Mouse (Mus musculus) liver, postnatal 0 days (tissue): ENCODE data around the gene Tmem104. TPM values are rescaled to one million over a fixed set of nuclear protein-coding genes. Genes with fewer than 3 reads are reported as not detected.

Experiments used
- ATAC-seq: fragments of 200-750 bp; cut with Nextera tagmentation; 2 replicates; pipeline ENCODE4 v1.8.0; 2017; ENCODE audit warnings: mild to moderate bottlenecking, moderate library complexity
- DNase-seq: peaks from one replicate; pipeline ENCODE4 v3.0.0-alpha.2; 2016
- H3K27ac ChIP-seq: fragments of 300-500 bp; sonication (generic); 2 replicates; pipeline ENCODE4 v1.5.1; 2014; ENCODE audit warnings: antibody characterized with exemption, moderate library complexity, mild to moderate bottlenecking, low read depth
- H3K27me3 ChIP-seq: fragments of 300-500 bp; sonication (generic); 2 replicates; pipeline ENCODE4 v1.6.1; 2014; ENCODE audit warnings: low read length, control low read depth, mixed read lengths; ENCODE audit not compliant: insufficient read depth
- H3K36me3 ChIP-seq: fragments of 300-500 bp; sonication (generic); replicated peaks from 2 replicates; pipeline ENCODE4 v1.6.1; 2014; ENCODE audit warnings: mild to moderate bottlenecking, control low read depth, low read length, moderate library complexity, mixed read lengths; ENCODE audit not compliant: insufficient read depth
- H3K4me1 ChIP-seq: fragments of 300-500 bp; sonication (generic); 2 replicates; pipeline ENCODE4 v1.6.1; 2014; ENCODE audit warnings: antibody characterized with exemption, mild to moderate bottlenecking, control low read depth; ENCODE audit not compliant: insufficient read depth
- H3K4me2 ChIP-seq: fragments of 300-500 bp; sonication (generic); 2 replicates; pipeline ENCODE4 v1.6.1; 2014; ENCODE audit warnings: low read depth, mild to moderate bottlenecking, low read length, moderate library complexity, mixed read lengths
- H3K4me3 ChIP-seq: fragments of 300-500 bp; sonication (generic); 2 replicates; pipeline ENCODE4 v1.5.1; 2014; ENCODE audit warnings: low read depth, low read length
- H3K9ac ChIP-seq: fragments of 300-500 bp; sonication (generic); replicated peaks from 2 replicates; pipeline ENCODE4 v1.6.1; 2014; ENCODE audit warnings: mild to moderate bottlenecking, moderate library complexity
- H3K9me3 ChIP-seq: fragments of 300-500 bp; sonication (generic); 2 replicates; pipeline ENCODE4 v1.6.1; 2016; ENCODE audit warnings: mild to moderate bottlenecking, control low read depth, low read length, mixed read lengths
- CTCF ChIP-seq: sonication (generic); IDR thresholded peaks from 2 replicates; pipeline ENCODE4 v1.5.1; 2016; ENCODE audit warnings: antibody characterized with exemption, low read depth
- EP300 ChIP-seq: IDR thresholded peaks from 2 replicates; pipeline ENCODE4 v1.6.1; 2016; ENCODE audit warnings: antibody characterized with exemption, low read depth, mild to moderate bottlenecking
- WGBS: fragments of 180-500 bp; shearing (Covaris S2); extraction: QIAGEN DNeasy Blood & Tissue Kit; methylation state at CpG from one replicate; pipeline ENCODE4 v1.1.7; 2014; ENCODE audit not compliant: insufficient replicate concordance; 5-methylcytosine and 5-hydroxymethylcytosine counted together
- polyA plus RNA-seq: library from polyadenylated mRNA; unstranded; fragments of >200 nt; fragmentation: Nextera tagmentation; extraction: Ambion mirVana; gene quantifications from 2 replicates; pipeline ENCODE4 v1.2.1, GENCODE M21; 2015

The Tmem104 gene
- polyA plus RNA-seq, 1 experiment from 2014 or later: 7.1 TPM

DNA sequence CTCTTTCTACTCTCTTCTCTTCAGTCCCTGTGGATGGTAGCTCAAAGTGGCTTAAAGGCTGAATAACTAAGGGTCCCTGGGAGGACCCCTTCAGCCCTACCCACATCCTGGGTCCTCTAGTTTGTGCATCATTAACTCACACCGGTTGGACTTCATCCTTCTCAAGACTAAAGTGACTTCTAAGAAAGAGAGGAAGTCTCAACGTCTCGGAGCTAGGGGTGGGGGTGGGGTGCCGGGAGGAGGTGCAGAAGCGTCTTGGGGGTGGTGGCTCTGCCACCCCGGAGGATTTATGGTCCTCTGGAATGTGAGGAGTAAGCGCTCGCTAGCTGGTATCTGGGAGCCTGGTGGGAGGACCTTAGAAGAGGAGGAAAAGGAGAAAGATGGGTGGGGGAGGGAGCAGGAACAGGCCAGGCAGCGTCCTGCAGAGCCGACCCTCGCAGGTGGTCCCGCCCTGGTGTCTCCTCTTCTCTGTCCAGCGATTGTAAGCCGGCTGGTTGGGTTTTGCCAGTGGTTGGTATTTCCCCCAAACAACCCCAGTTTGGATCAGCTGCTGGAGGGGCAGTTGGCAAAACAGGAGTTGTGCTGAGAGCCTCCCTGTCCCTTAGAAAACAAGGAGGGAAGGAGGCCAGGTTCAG lies 22.8 kb upstream of the Tmem104 start:
- Histone ChIP-seq H3K4me3 (peak overlapping the region; percentile 83), H3K9ac (peak overlapping the region; percentile 85), H3K27ac (peak overlapping the region; percentile 85), H3K9me3 (no peaks in the 10 kb centered on the region), H3K27me3 (no peaks in the 10 kb centered on the region), H3K4me2 (peak overlapping the region; percentile 95), H3K4me1 (peaks cover 56% of the 10 kb centered on the region), H3K36me3 (peaks cover 11% of the 10 kb centered on the region; the same call in 1 of the 2 replicates)
- no peak for ATAC-seq
- TF ChIP-seq EP300: no peak
- no peak for TF ChIP-seq CTCF
- peak; percentile 44 for DNase-seq
- 1% methylated on average over 14 of the region's 14 CpGs for WGBS

- Histone ChIP-seq H3K27ac (peak overlapping the region; percentile 85), H3K9me3 (no peaks in the 10 kb centered on the region), H3K27me3 (no peaks in the 10 kb centered on the region), H3K4me3 (peak overlapping the region; percentile 83), H3K4me2 (peak overlapping the region; percentile 95), H3K9ac (peak overlapping the region; percentile 85), H3K36me3 (peaks cover 13% of the 10 kb centered on the region; the same call in 1 of the 2 replicates), H3K4me1 (peaks cover 58% of the 10 kb centered on the region)
- ATAC-seq (peak; percentile 54), DNase-seq (peak; percentile 68)
- TF ChIP-seq CTCF (no peak), EP300 (peak; percentile 48; the same call in 1 of the 2 replicates)
- 12% methylated on average over 9 of the region's 9 CpGs for WGBS
These were observed 22.3 kb upstream of the Tmem104 start for GRCm38 (mm10) chr11:115164976-115165374.

DNA sequence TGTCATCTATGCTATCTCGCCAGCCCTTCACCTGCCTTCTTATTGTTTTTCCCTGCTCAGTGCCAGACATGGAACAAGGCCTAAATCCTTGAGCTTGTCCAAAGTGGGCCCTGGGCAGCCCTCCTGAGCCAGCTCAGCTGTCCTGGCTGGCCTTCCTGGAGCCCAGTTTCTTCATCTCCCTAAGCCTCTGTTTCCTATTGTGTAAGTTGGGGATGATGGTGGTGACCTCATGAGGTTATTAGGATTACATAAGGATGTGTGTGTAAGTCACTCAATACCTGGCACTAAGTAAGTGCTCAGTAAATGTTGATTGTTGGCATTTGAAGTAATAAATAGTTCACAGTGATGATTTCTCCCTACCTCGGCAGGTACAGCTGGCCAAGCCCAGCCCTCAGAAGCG lies 20.5 kb upstream of the Tmem104 start:
- Histone ChIP-seq H3K9ac (no peak overlapping the region), H3K36me3 (peaks cover 21% of the 10 kb centered on the region; the same call in 1 of the 2 replicates), H3K9me3 (no peaks in the 10 kb centered on the region), H3K4me3 (no peak overlapping the region), H3K27me3 (no peaks in the 10 kb centered on the region), H3K4me2 (peak overlapping the region; percentile 95; the same call in 1 of the 2 replicates), H3K4me1 (peaks cover 52% of the 10 kb centered on the region), H3K27ac (peak overlapping the region; percentile 85; the same call in 1 of the 2 replicates)
- TF ChIP-seq CTCF (no peak), EP300 (peak; percentile 57; the same call in 1 of the 2 replicates)
- no peak for ATAC-seq
- WGBS: 72% methylated on average over 3 of the region's 3 CpGs
- no peak for DNase-seq

DNA sequence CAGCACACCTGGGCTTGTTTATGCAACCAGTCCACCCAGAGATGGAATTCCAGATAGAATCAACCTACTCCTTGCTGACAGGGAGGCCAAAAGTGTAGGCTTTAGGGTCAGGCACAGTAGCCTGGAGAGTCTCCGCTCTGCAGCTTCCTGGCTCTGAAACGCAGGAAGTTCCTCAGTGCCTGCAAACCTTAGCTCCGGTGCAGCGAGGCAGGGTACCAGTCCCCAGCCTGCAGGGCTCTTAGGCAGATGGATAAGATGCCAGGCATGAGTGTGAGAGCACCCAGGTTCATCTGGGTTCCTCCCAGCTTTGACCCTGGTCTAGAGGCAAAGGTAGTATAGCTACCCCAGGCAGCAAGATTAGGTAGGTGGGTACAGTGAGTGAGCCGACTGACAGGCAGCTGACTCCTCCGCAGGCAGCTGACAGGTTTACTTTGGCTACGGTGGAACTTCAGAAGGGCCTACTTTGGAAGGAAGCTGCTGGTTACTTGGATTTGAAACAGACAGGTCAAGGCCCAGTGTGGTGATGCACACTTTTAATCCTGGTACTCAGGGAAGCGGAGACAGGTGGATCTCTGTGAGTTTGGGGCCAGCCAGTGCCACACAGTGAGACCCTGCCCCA lies 19.5 kb upstream of the Tmem104 start:
- H3K4me2 ChIP-seq: no peak overlapping the region
- H3K9me3 ChIP-seq: no peaks in the 10 kb centered on the region
- no peak overlapping the region for H3K4me3 ChIP-seq
- H3K36me3 ChIP-seq: peaks cover 21% of the 10 kb centered on the region; the same call in 1 of the 2 replicates
- H3K27me3 ChIP-seq: no peaks in the 10 kb centered on the region
- TF ChIP-seq EP300 (no peak), CTCF (no peak)
- ATAC-seq (no peak), DNase-seq (no peak)
- peak overlapping the region; percentile 52; the same call in 1 of the 2 replicates for H3K27ac ChIP-seq
- peaks cover 52% of the 10 kb centered on the region for H3K4me1 ChIP-seq
- H3K9ac ChIP-seq: no peak overlapping the region
- WGBS: 55% methylated on average over 8 of the region's 8 CpGs

DNA sequence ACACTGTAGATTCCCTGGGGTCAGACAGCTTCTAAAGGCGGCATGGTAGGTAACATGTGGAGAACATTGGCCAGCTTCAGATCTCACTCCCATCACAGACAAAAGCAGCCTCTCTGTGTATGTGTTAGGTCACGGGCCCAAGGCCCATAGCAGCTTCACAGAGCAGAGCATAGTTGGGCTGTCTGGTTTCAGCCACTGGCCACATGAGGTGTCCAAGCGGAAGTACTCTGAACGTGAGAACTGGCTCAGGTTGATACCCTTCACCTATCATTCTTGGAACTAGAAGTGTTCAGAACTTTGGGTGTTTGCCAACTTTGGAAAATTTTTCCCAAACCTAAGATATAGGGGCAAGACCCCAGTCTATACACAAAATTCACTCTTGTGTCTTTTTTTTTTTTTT lies 17.9 kb upstream of the Tmem104 start:
- Histone ChIP-seq H3K4me3 (no peak overlapping the region), H3K9me3 (no peaks in the 10 kb centered on the region), H3K27me3 (no peaks in the 10 kb centered on the region), H3K36me3 (peaks cover 21% of the 10 kb centered on the region; the same call in 1 of the 2 replicates), H3K4me2 (no peak overlapping the region), H3K9ac (no peak overlapping the region), H3K27ac (no peak overlapping the region), H3K4me1 (peaks cover 66% of the 10 kb centered on the region)
- no peak for ATAC-seq
- WGBS: 78% methylated on average over 4 of the region's 4 CpGs
- no peak for DNase-seq
- TF ChIP-seq EP300 (no peak), CTCF (no peak)

DNA sequence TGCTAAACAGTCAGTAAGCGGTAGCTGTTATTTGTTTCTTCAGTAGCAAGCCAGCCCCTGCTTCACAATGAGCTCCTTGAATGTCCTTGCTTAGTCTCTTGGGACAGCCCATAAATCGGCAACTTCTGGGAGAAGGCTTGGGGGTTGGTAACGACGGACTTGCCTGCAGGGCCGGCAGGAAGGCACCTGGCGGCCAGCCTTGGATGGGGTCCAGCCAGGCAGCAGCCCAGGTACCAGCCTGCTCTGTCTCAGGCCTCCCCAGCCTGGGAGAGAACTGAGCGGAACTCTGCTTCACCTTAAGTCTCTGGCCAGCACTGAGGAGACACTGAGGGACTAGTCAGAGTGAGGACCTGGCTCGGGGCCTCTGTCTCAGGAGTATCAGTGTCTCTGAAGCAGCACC lies 16.2 kb upstream of the Tmem104 start:
- 68% methylated on average over 8 of the region's 8 CpGs for WGBS
- peaks cover 61% of the 10 kb centered on the region for H3K4me1 ChIP-seq
- no peaks in the 10 kb centered on the region for H3K9me3 ChIP-seq
- TF ChIP-seq EP300: no peak
- no peak for TF ChIP-seq CTCF
- H3K4me3 ChIP-seq: no peak overlapping the region
- DNase-seq (no peak), ATAC-seq (no peak)
- no peak overlapping the region for H3K4me2 ChIP-seq
- H3K36me3 ChIP-seq: peaks cover 21% of the 10 kb centered on the region; the same call in 1 of the 2 replicates
- no peak overlapping the region for H3K9ac ChIP-seq
- H3K27ac ChIP-seq: no peak overlapping the region
- H3K27me3 ChIP-seq: no peaks in the 10 kb centered on the region
